Mouse (Mus musculus) thymus, postnatal 10 days (tissue): ENCODE results near the gene Ofd1.
A peak's percentile ranks its signal among the peaks of the same experiment; 100 is the strongest.

Source experiments
- DNase-seq, 2 experiments: peaks; one replicate each; pipeline ENCODE4 v3.0.0; 2021; ENCODE audit warnings: low spot score in 2 of 2

Ofd1 gene

GRCm38 (mm10) chrX:166360455-166360854 lies 80.0 kb downstream of the Ofd1 start:
- no peak for DNase-seq

- no peak for DNase-seq
These were observed 80.5 kb downstream of the Ofd1 start for GRCm38 (mm10) chrX:166359927-166360440.

GRCm38 (mm10) chrX:166358955-166359354 lies 81.5 kb downstream of the Ofd1 start:
- no peak for DNase-seq

- DNase-seq: no peak
These were observed 84.2 kb downstream of the Ofd1 start for GRCm38 (mm10) chrX:166356276-166356675.

DNA sequence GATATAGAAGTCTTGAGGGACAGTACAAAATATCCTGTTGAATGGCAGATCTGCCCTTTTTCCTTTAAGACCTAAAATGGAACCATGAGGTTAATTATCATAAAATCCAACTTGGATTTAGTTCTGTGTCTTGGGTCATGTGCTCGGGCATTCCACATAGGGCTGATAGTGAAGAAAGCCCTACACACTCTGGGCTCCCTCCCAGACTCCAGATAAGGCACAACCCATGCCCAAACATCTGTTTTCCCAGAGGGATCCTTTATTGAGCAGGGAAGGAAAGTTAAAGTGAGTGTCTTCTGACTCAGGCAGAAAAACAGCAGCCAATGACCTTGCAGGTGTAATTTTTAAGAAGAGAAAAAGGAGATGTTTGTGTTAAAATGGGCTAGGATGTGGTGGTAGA lies 85.6 kb downstream of the Ofd1 start:
- DNase-seq: no peak

DNA sequence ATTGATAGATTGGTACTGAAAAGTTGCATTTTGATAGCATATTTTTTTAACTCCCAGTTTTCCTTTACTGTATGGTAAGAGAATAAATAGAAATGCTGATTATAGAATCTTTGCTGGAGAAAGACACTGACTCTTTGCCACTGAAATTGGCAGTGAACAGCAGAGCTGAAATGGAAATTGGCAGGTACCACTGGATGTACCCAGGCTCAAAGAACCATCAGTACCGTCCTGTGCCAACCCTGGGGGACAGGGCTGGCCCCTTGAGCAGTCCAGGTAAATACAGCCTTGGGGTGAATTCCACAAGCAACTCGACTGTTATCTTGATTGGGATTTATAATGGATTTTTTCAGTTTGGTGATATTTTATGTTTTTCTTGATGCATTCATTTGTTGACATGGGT lies 87.1 kb downstream of the Ofd1 start:
- no peak for DNase-seq

GRCm38 (mm10) chrX:166351790-166352189 lies 88.7 kb downstream of the Ofd1 start:
- DNase-seq: peak; percentile 5 to 54

- DNase-seq: no peak
These were observed 91.9 kb downstream of the Ofd1 start for GRCm38 (mm10) chrX:166348634-166349033.

- DNase-seq: no peak
These were observed 92.4 kb downstream of the Ofd1 start for GRCm38 (mm10) chrX:166348086-166348485.

DNA sequence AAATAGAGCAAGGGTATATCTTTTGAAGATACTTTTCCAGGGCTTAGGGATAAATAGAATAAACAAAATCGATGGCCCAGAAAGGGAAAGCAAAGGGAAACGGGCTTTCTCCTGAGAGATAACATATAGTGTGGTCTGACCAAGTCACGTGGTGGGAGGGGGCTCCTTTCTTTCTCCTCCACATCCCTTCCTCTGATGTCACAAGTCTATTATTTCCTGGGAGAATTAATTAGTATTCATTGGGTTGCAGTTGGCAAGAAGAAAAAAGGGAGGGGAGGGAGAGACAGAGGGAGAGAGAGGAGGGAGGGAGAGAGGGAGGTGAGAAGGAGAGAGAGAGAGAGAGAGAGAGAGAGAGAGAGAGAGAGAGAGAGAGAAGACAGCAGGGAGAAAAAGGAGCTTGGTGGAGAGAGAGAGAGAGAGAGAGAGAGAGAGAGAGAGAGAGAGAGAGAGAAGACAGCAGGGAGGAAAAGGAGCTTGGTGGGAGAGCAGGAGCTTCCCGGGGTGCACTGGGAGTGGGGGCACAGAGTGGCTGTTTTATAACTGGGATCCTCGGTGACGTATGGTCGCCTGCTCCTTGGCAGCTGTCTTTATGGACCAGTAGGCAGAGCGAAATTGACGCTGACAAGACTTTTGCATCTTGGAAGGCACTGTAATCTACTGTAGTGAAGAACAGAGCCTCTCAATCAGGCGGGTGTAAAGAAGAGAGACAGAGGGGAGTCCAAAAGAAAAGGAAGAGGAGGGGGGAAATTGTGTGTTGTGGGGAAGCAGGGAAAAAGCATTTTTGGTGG lies 96.1 kb downstream of the Ofd1 start:
- DNase-seq: no peak

GRCm38 (mm10) chrX:166341795-166342194 lies 98.7 kb downstream of the Ofd1 start:
- DNase-seq: no peak
